Mouse (Mus musculus) embryonic facial prominence, embryonic 11.5 days (tissue): Measurements from ENCODE around the gene Smyd2. TPM values are rescaled to one million over a fixed set of nuclear protein-coding genes. Genes with fewer than 3 reads are reported as not detected.

Source experiments
- ATAC-seq: fragments of 200-750 bp; cut with Nextera tagmentation; replicated peaks from 2 replicates; pipeline ENCODE4 v1.8.0; 2017; ENCODE audit warnings: low read depth; ENCODE audit not compliant: insufficient number of reproducible peaks, low FRiP score, low TSS enrichment
- DNase-seq: peaks from one replicate; pipeline ENCODE4 v3.0.0-alpha.2; 2015; ENCODE audit warnings: low spot score
- H3K27ac ChIP-seq: fragments of 300-500 bp; sonication (generic); replicated peaks from 2 replicates; pipeline ENCODE4 v1.5.1; 2014; ENCODE audit warnings: mild to moderate bottlenecking, low read depth, low read length, control low read depth
- H3K27me3 ChIP-seq: fragments of 300-500 bp; sonication (generic); 2 replicates; pipeline ENCODE4 v1.6.1; 2014; ENCODE audit warnings: mild to moderate bottlenecking, low read length, moderate library complexity, mixed read lengths; ENCODE audit not compliant: control insufficient read depth, insufficient read depth
- H3K36me3 ChIP-seq: fragments of 300-500 bp; sonication (generic); replicated peaks from 2 replicates; pipeline ENCODE4 v1.6.1; 2014; ENCODE audit warnings: low read depth, mild to moderate bottlenecking, low read length, moderate library complexity, mixed read lengths; ENCODE audit not compliant: control insufficient read depth, insufficient read depth
- H3K4me1 ChIP-seq: fragments of 300-500 bp; sonication (generic); 2 replicates; pipeline ENCODE4 v1.6.1; 2014; ENCODE audit warnings: low read length, mixed read lengths; ENCODE audit not compliant: control insufficient read depth, insufficient read depth
- H3K4me2 ChIP-seq: fragments of 300-500 bp; sonication (generic); 2 replicates; pipeline ENCODE4 v1.6.1; 2014; ENCODE audit warnings: low read depth, mild to moderate bottlenecking, control low read depth, low read length, moderate library complexity
- H3K4me3 ChIP-seq: fragments of 300-500 bp; sonication (generic); 2 replicates; pipeline ENCODE4 v1.5.1; 2014; ENCODE audit warnings: low read depth, low read length, control low read depth
- H3K9ac ChIP-seq: fragments of 300-500 bp; sonication (generic); replicated peaks from 2 replicates; pipeline ENCODE4 v1.6.1; 2014; ENCODE audit warnings: mild to moderate bottlenecking, control low read depth, low read length
- H3K9me3 ChIP-seq: fragments of 300-500 bp; sonication (generic); replicated peaks from 2 replicates; pipeline ENCODE4 v1.6.1; 2016; ENCODE audit warnings: mild to moderate bottlenecking, low read length, inconsistent platforms, mixed read lengths; ENCODE audit not compliant: control insufficient read depth
- WGBS: fragments of 180-500 bp; shearing (Covaris S2); extraction: QIAGEN DNeasy Blood & Tissue Kit; methylation state at CpG from one replicate; pipeline ENCODE4 v1.1.7; 2014; 5-methylcytosine and 5-hydroxymethylcytosine counted together
- polyA plus RNA-seq: library from polyadenylated mRNA; unstranded; fragments of >200 nt; fragmentation: Nextera tagmentation; extraction: Ambion mirVana; gene quantifications from 2 replicates; pipeline ENCODE4 v1.2.1, GENCODE M21; 2014

The Smyd2 gene
- polyA plus RNA-seq, 1 experiment from 2014 or later: 88.8 TPM

- Histone ChIP-seq H3K9ac (no peak overlapping the region), H3K4me1 (peaks cover 3% of the 10 kb centered on the region; the same call in 1 of the 2 replicates)
- DNase-seq: no peak
Measured at GRCm38 (mm10) chr1:189916422-189917125, 5.6 kb downstream of the Smyd2 start.

GRCm38 (mm10) chr1:189913093-189913760, 8.9 kb downstream of the Smyd2 start:
- 83% methylated on average over 21 of the region's 21 CpGs for WGBS
- no peak overlapping the region for H3K27ac ChIP-seq
- H3K9ac ChIP-seq: no peak overlapping the region
- no peak overlapping the region for H3K4me3 ChIP-seq
- H3K9me3 ChIP-seq: no peaks in the 10 kb centered on the region
- ATAC-seq (no peak), DNase-seq (no peak)
- no peaks in the 10 kb centered on the region for H3K4me1 ChIP-seq
- no peaks in the 10 kb centered on the region for H3K27me3 ChIP-seq
- H3K36me3 ChIP-seq: no peaks in the 10 kb centered on the region
- H3K4me2 ChIP-seq: no peak overlapping the region

More at GRCm38 (mm10) chr1:189916422-189917125, 5.6 kb downstream of the Smyd2 start:
- Histone ChIP-seq H3K4me3 (no peak overlapping the region), H3K36me3 (no peaks in the 10 kb centered on the region), H3K27me3 (no peaks in the 10 kb centered on the region), H3K27ac (no peak overlapping the region), H3K4me2 (no peak overlapping the region), H3K9me3 (no peaks in the 10 kb centered on the region)
- 0 out of 2 replicates have a peak, but pooled peaks have one; percentile 16 for ATAC-seq
- 39% methylated on average over 10 of the region's 10 CpGs for WGBS

GRCm38 (mm10) chr1:189910685-189911345, 11.3 kb downstream of the Smyd2 start:
- Histone ChIP-seq H3K9ac (no peak overlapping the region), H3K27me3 (no peaks in the 10 kb centered on the region)
- 67% methylated on average over 13 of the region's 13 CpGs for WGBS

GRCm38 (mm10) chr1:189903169-189903568, 19.0 kb downstream of the Smyd2 start:
- Histone ChIP-seq H3K27ac (no peak overlapping the region), H3K4me3 (no peak overlapping the region), H3K4me1 (no peaks in the 10 kb centered on the region), H3K27me3 (no peaks in the 10 kb centered on the region), H3K4me2 (no peak overlapping the region), H3K9ac (no peak overlapping the region), H3K9me3 (no peaks in the 10 kb centered on the region), H3K36me3 (no peaks in the 10 kb centered on the region)
- 85% methylated on average over 11 of the region's 11 CpGs for WGBS
- ATAC-seq (no peak), DNase-seq (no peak)

More at GRCm38 (mm10) chr1:189910685-189911345, 11.3 kb downstream of the Smyd2 start:
- no peak overlapping the region for H3K4me2 ChIP-seq
- H3K4me3 ChIP-seq: no peak overlapping the region
- H3K36me3 ChIP-seq: no peaks in the 10 kb centered on the region
- DNase-seq (no peak), ATAC-seq (no peak)
- no peaks in the 10 kb centered on the region for H3K9me3 ChIP-seq
- H3K4me1 ChIP-seq: no peaks in the 10 kb centered on the region
- no peak overlapping the region for H3K27ac ChIP-seq

- no peak overlapping the region for H3K4me2 ChIP-seq
- no peaks in the 10 kb centered on the region for H3K27me3 ChIP-seq
- no peak overlapping the region for H3K4me3 ChIP-seq
- 92% methylated on average over 9 of the region's 9 CpGs for WGBS
- no peak overlapping the region for H3K9ac ChIP-seq
- H3K27ac ChIP-seq: no peak overlapping the region
- H3K36me3 ChIP-seq: no peaks in the 10 kb centered on the region
- no peaks in the 10 kb centered on the region for H3K4me1 ChIP-seq
- no peak for ATAC-seq
- H3K9me3 ChIP-seq: no peaks in the 10 kb centered on the region
- no peak for DNase-seq
Measured at GRCm38 (mm10) chr1:189902413-189902812, 19.8 kb downstream of the Smyd2 start.

GRCm38 (mm10) chr1:189899526-189899925, 22.6 kb downstream of the Smyd2 start:
- Histone ChIP-seq H3K36me3 (no peaks in the 10 kb centered on the region; the same call in 1 of the 2 replicates), H3K9me3 (no peaks in the 10 kb centered on the region)
- 93% methylated on average over 6 of the region's 6 CpGs for WGBS

GRCm38 (mm10) chr1:189898708-189899107, 23.5 kb downstream of the Smyd2 start:
- no peak overlapping the region for H3K4me3 ChIP-seq
- H3K4me2 ChIP-seq: no peak overlapping the region
- H3K9me3 ChIP-seq: no peaks in the 10 kb centered on the region
- no peaks in the 10 kb centered on the region for H3K4me1 ChIP-seq
- 77% methylated on average over 13 of the region's 13 CpGs for WGBS
- DNase-seq (no peak), ATAC-seq (no peak)
- no peak overlapping the region for H3K27ac ChIP-seq
- no peak overlapping the region for H3K9ac ChIP-seq
- H3K27me3 ChIP-seq: no peaks in the 10 kb centered on the region
- no peaks in the 10 kb centered on the region; the same call in 1 of the 2 replicates for H3K36me3 ChIP-seq

More at GRCm38 (mm10) chr1:189899526-189899925, 22.6 kb downstream of the Smyd2 start:
- Histone ChIP-seq H3K4me1 (no peaks in the 10 kb centered on the region), H3K4me2 (no peak overlapping the region), H3K4me3 (no peak overlapping the region), H3K27me3 (no peaks in the 10 kb centered on the region), H3K27ac (no peak overlapping the region), H3K9ac (no peak overlapping the region)
- no peak for ATAC-seq
- DNase-seq: no peak
